Mouse (Mus musculus) c-Kit-positive CD71-negative TER-119-negative erythroid progenitor cells, embryonic 14.5 days (primary cell): Measurements from ENCODE around the gene Zfp663.

ENCODE experiments used
- DNase-seq: peaks from one replicate; pipeline ENCODE4 v3.0.0-alpha.2; 2013; ENCODE audit warnings: low read depth

Gene Zfp663

GRCm38 (mm10) chr2:165319503-165319902, 49.0 kb downstream of the Zfp663 start:
- no peak for DNase-seq

DNA sequence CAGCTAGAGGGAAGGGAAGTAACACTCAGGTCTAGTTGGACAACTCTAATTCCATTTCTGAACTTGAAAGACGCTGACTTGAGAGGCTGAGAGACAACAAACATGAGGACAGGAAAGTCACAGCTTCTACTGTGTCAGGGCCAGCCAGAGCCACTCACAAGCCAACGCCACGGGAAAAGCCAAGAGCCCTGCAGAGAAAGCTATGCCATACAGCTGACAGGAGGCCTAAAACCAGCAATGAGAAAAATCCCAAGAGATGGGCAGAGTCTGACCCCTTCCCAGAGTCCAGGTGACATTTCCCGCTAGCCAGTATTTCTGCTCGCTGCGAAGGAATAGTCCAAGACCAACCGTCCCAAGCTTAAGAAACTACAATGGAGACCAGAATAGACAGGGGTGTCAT, 49.6 kb downstream of the Zfp663 start:
- DNase-seq = no peak

- DNase-seq = no peak
Measured at GRCm38 (mm10) chr2:165317621-165318263, 50.8 kb downstream of the Zfp663 start.

DNA sequence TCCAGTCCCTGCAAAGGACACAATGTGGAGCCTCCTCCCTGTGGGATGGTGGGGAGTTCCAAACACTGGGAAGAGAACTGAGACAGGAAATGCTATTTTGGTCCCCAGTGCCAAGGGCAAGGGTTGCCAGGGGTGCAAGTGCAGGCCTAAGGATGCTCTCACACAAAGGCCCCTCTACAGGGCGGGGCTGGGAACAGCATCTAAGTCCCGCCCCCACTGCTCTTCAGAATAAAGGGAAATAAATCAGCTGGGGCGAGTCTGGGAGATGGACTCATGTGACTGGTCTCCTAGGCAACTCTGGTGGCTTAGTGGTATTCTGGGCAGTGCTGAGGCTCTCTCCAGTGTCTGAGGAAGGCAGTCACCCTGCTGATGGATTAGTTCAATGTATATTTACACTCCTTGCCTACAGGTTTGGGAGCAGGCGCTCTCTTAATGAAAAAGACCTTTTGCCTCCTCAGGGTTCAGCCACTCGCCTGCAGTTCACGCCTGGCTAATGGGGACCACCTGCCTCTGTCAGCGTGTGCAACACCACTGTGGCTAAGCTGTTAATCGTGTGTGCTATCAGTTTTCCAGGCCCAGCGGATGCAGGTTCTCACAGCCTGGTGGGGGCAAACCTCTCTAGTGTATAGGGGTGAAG, 51.6 kb downstream of the Zfp663 start:
- DNase-seq = no peak

GRCm38 (mm10) chr2:165316204-165316603, 52.3 kb downstream of the Zfp663 start:
- DNase-seq = no peak

DNA sequence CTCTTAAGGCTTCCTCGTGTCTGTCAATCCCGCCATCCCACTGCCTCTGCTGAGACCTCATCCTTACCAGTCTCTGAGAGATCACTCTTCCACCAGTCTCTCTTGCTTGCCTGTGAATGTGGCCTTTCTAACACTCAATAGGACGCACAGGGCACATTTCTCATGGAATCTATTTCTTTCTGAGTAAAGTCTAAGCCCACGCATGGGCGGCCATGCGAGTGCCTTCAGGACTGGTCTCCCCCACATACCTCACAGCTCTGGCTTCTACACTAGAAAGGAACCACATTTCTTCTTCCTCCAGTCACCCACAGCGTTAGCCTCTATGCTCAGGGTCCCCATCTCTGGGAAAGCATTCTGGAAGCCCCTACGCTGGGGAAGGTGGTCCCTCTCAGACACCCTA, 54.3 kb downstream of the Zfp663 start:
- DNase-seq = no peak

- no peak for DNase-seq
Measured at GRCm38 (mm10) chr2:165312381-165312780, 56.1 kb downstream of the Zfp663 start.

- no peak for DNase-seq
Measured at GRCm38 (mm10) chr2:165311577-165311976, 57.0 kb downstream of the Zfp663 start.

DNA sequence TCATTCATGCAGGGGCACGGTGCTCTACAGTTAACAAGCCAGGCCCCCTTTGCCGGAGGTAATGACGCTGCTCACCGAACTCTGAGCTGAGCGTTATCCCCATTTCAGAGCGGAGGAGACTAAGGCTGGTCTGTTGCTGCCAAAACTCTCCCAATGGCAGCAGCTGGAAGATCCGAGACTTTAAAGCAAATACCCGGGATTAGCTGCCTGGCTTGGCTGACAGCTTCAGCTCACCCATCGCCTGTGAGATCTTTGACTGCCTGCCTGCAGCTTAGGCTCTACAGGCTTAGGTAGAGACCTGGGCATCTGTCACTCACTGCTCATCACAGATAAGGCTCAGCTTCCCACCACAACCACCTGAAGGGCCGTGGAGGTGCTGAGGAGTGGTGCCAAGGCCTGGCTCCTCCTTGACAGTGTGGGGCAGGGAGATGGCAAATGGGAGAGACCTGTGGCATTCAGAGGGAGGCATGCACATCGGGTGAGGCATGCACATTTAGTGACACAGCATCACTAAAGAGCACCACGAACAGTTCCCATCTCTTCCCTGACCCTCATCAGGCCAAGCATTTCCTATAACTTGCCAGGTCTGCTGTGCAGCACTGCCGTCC, 57.6 kb downstream of the Zfp663 start:
- no peak for DNase-seq

DNA sequence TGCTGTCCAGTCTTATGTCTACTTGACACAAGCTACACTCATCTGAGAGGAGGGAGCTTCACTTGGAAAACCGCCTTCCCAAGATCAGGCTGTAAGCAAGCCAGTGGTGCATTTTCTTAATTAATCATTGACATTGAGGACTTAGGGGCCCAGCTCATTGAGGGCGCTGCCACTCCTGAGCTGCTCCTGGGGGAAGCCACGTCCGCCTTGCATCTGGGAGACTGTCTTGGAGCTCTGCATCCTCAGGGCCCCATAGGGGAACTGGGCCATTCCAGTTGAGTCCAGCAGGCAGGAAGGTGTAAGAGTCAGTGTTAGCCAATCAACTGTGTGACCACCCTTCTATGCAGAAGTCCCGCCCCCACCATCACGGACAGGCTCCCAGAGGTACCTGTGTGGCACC, 60.7 kb downstream of the Zfp663 start:
- DNase-seq = no peak

DNA sequence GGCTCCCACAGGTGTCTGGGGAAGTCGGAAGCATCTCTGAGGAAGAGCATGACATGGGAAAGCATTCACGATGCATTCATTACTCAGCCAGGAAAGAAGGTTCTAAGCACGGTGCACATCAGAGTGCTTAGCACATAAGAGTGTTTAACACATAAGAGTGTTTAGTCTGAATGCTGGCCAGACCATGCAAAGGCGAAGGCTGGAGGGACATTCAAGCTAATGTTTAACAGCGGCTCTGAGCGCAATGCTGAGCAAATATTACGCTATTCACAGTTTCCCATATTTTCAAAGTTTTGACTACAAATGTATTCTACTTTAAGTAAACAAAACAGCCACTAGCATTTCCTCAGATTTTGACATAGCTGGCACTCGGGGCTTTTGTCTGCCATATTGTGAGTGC, 63.1 kb downstream of the Zfp663 start:
- no peak for DNase-seq

DNA sequence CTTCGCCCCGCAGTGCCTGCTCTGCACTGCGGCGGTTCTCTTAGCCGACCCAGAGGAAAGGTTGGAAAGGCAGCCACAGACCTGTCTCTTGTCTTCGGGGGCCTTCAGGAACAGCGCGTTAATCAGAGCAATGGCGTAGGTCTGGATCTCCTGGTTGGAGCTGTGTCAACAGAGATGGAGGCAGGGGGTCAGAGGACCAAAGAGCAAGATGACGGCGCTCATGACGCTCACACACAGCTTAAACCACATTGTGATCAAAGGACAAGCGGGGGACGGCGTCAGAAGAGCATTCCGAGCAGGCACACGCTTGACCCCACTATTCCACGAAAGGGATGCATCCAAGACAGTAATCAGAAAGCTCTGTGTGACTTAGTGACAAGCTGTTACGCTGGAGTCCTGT, 63.7 kb downstream of the Zfp663 start:
- no peak for DNase-seq

DNA sequence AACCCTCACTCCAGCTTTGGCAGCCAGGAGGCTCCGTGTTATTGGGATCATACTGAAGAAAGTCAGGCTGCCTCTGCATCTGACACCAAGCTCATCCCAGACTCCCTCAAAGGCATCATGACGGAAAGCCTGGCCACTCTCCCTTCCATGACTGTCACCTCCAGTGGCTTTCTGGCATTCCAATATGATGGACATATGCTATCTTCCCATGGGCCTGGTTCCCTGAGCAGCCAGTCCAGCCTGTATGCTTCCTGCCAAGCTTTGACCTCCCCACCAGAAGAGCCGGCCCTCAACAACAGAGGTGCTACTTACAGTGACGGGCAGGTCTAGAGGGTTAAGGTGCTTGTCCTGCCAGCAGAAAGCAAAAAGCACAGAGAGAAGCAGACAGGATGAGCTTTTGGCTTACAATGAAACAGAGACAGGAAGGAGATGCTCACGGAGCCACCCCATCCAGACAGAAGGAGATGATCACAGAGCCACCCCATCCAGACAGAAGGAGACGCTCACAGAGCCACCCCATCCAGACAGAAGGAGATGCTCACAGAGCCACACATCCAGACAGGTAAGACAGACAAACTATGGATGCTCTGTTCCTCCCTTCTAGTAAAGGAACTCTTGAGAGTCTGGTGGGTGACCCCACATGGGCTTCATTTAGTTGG, 65.0 kb downstream of the Zfp663 start:
- DNase-seq = no peak

- no peak for DNase-seq
Measured at GRCm38 (mm10) chr2:165301409-165301808, 67.1 kb downstream of the Zfp663 start.
